Mouse (Mus musculus) CD4-positive, CD25-positive, alpha-beta regulatory T cell, adult 4 months (primary cell): Measurements from ENCODE around the gene Agpat1. TPM values are rescaled to one million over a fixed set of nuclear protein-coding genes. Genes with fewer than 3 reads are reported as not detected.

Source experiments
- ATAC-seq: one replicate; pipeline ENCODE4 v1.8.0; 2017
- polyA plus RNA-seq, 2 experiments: library from polyadenylated mRNA; unstranded; fragments of 100-300 nt; shearing (Covaris generic); gene quantifications; one replicate each; pipeline ENCODE4 v1.2.1; 2017

Gene Agpat1
- polyA plus RNA-seq, 2 experiments from 2014 or later: 16.9 to 19.2 TPM

- ATAC-seq: no peak
Observed at GRCm38 (mm10) chr17:34655581-34655991, 51.5 kb downstream of the Agpat1 start.

- no peak for ATAC-seq
Observed at GRCm38 (mm10) chr17:34656666-34657065, 52.6 kb downstream of the Agpat1 start.

GRCm38 (mm10) chr17:34657271-34657670, 53.2 kb downstream of the Agpat1 start:
- no peak for ATAC-seq

GRCm38 (mm10) chr17:34658145-34658544, 54.1 kb downstream of the Agpat1 start:
- no peak for ATAC-seq

GRCm38 (mm10) chr17:34658591-34658990, 54.5 kb downstream of the Agpat1 start:
- no peak for ATAC-seq

GRCm38 (mm10) chr17:34659181-34659896, 55.3 kb downstream of the Agpat1 start:
- no peak for ATAC-seq

GRCm38 (mm10) chr17:34659897-34660214, 55.8 kb downstream of the Agpat1 start:
- ATAC-seq: no peak

- no peak for ATAC-seq
Observed at GRCm38 (mm10) chr17:34660259-34660820, 56.3 kb downstream of the Agpat1 start.

GRCm38 (mm10) chr17:34661121-34661591, 57.1 kb downstream of the Agpat1 start:
- ATAC-seq: no peak

- no peak for ATAC-seq
Observed at GRCm38 (mm10) chr17:34662468-34662867, 58.4 kb downstream of the Agpat1 start.

GRCm38 (mm10) chr17:34662978-34663377, 58.9 kb downstream of the Agpat1 start:
- no peak for ATAC-seq

Other genes starting within 250 kb of the Agpat1 start
- gene Btnl2, start 249.4 kb upstream of the Agpat1 start, polyA plus RNA-seq: under 1 TPM in 1 of 2 experiments, not detected in 1; 0.23 TPM
- not detected for gene Btnl1, start 227.1 kb upstream of the Agpat1 start, polyA plus RNA-seq
- gene BC051142, start 205.4 kb upstream of the Agpat1 start, polyA plus RNA-seq: 1 to 10 TPM; 1.8 to 1.9 TPM
- gene Btnl4, start 126.9 kb upstream of the Agpat1 start, polyA plus RNA-seq: not detected
- under 1 TPM in 1 of 2 experiments, not detected in 1; 0.76 TPM for gene Btnl6, start 86.9 kb upstream of the Agpat1 start, polyA plus RNA-seq
- 1 to 10 TPM in 1 of 2 experiments, under 1 TPM in 1; 0.09 to 1.1 TPM for gene Notch4, start 40.0 kb upstream of the Agpat1 start, polyA plus RNA-seq
- 100 to 1,000 TPM; 227 to 344 TPM for gene Gpsm3, start 14.5 kb upstream of the Agpat1 start, polyA plus RNA-seq
- 10 to 100 TPM in 1 of 2 experiments, 1 to 10 TPM in 1; 7.7 to 12.6 TPM for gene Pbx2, start 13.0 kb upstream of the Agpat1 start, polyA plus RNA-seq
- gene Ager, start 6.4 kb upstream of the Agpat1 start, polyA plus RNA-seq: 1 to 10 TPM; 4.0 to 4.5 TPM
- 10 to 100 TPM; 68.0 to 75.0 TPM for gene Rnf5, start 572 bp upstream of the Agpat1 start, polyA plus RNA-seq
- 1 to 10 TPM; 1.9 to 2.8 TPM for gene Egfl8, start 11.7 kb downstream of the Agpat1 start, polyA plus RNA-seq
- 10 to 100 TPM; 20.6 to 32.2 TPM for gene Ppt2, start 24.2 kb downstream of the Agpat1 start, polyA plus RNA-seq
- 1 to 10 TPM; 1.4 to 2.2 TPM for gene Prrt1, start 25.3 kb downstream of the Agpat1 start, polyA plus RNA-seq
- 1 to 10 TPM; 3.6 to 5.9 TPM for gene Fkbpl, start 40.5 kb downstream of the Agpat1 start, polyA plus RNA-seq
- 10 to 100 TPM; 15.2 to 20.2 TPM for gene Atf6b, start 42.9 kb downstream of the Agpat1 start, polyA plus RNA-seq
- not detected for gene Tnxb, start 66.3 kb downstream of the Agpat1 start, polyA plus RNA-seq
- gene C4b, start 139.6 kb downstream of the Agpat1 start, polyA plus RNA-seq: not detected
- gene Cyp21a1, start 200.3 kb downstream of the Agpat1 start, polyA plus RNA-seq: not detected
- 10 to 100 TPM; 24.4 to 46.0 TPM for gene Stk19, start 232.7 kb downstream of the Agpat1 start, polyA plus RNA-seq
- gene Dxo, start 232.8 kb downstream of the Agpat1 start, polyA plus RNA-seq: 10 to 100 TPM; 28.8 to 33.4 TPM
- 10 to 100 TPM; 26.8 to 44.1 TPM for gene Skiv2l, start 245.9 kb downstream of the Agpat1 start, polyA plus RNA-seq
- 10 to 100 TPM; 33.2 to 44.8 TPM for gene Nelfe, start 246.1 kb downstream of the Agpat1 start, polyA plus RNA-seq